ENCODE assay signal across 8 mouse cellular contexts in genomic region chr6:83078324-83078858, GRCm38 (mm10). TPM values are rescaled to one million over a fixed set of nuclear protein-coding genes. Genes with fewer than 3 reads are reported as not detected.
DNase-seq lines count a peak whose midpoint lies in the region; ATAC-seq and TF ChIP-seq lines count a peak whose summit lies in the region.

No protein-coding gene starts in this region.

- TF ChIP-seq CTCF in gastrocnemius, adult 2 months (IDR thresholded peaks at IDR 0.05): peak; percentile 72
- TF ChIP-seq CTCF in hindbrain, postnatal 0 days (IDR thresholded peaks at IDR 0.05; ENCODE audit: low read depth): peak; percentile 62
- peak; percentile 63 for TF ChIP-seq CTCF in left cerebral cortex, adult 2 months (IDR thresholded peaks at IDR 0.05)

- no peaks in the 10 kb centered on the region for H3K4me1 ChIP-seq in hindbrain, postnatal 0 days (ENCODE audit: insufficient read depth, low read length)

- H3K27ac ChIP-seq in gastrocnemius, adult 2 months: peak overlapping the region; percentile 99
- peak overlapping the region; percentile 95 for H3K27ac ChIP-seq in hindbrain, postnatal 0 days
- peak overlapping the region; percentile 100 for H3K27ac ChIP-seq in left cerebral cortex, adult 2 months

- 0 out of 2 replicates have a peak, but pooled peaks cover 4% of the 10 kb centered on the region for H3K36me3 ChIP-seq in hindbrain, postnatal 0 days (ENCODE audit: insufficient read depth, low read length)

- H3K9ac ChIP-seq in hindbrain, postnatal 0 days (replicated peaks; ENCODE audit: low read length): peak overlapping the region; percentile 59

- peak overlapping the region; percentile 86 for H3K4me2 ChIP-seq in hindbrain, postnatal 0 days (ENCODE audit: low read depth, low read length)

- H3K4me3 ChIP-seq in gastrocnemius, adult 2 months: peak overlapping the region; percentile 88
- peak overlapping the region; percentile 66 for H3K4me3 ChIP-seq in hindbrain, postnatal 0 days (ENCODE audit: low read length)
- H3K4me3 ChIP-seq in left cerebral cortex, adult 2 months: peak overlapping the region; percentile 84

- no peaks in the 10 kb centered on the region for H3K9me3 ChIP-seq in hindbrain, postnatal 0 days (ENCODE audit: low read length)

- under 1% methylated on average over 46 of the region's 46 CpGs for WGBS in hindbrain, postnatal 0 days

- DNase-seq in WW6 (ENCODE audit: low read depth, low spot score): peak; percentile 93
- DNase-seq in cerebellum, postnatal 4 days (ENCODE audit: low spot score in 2 of 2): peak; percentile 99
- peak; percentile 100 for DNase-seq in gastrocnemius, adult 2 months
- DNase-seq in hindbrain, postnatal 0 days (ENCODE audit: low spot score): peak; percentile 99
- peak; percentile 99 for DNase-seq in left cerebral cortex, adult 2 months (ENCODE audit: extremely low spot score in 1 of 2, low spot score in 2 of 2)
- DNase-seq in right cerebral cortex, adult 2 months (ENCODE audit: low spot score in 2 of 2): peak; percentile 100
- peak; percentile 99 for DNase-seq in urinary bladder, postnatal 14 days (ENCODE audit: low spot score)

- peak; percentile 94 for ATAC-seq in hindbrain, postnatal 0 days
- ATAC-seq in megakaryocyte, adult 5-6 weeks (ENCODE audit: poor library complexity, severe bottlenecking): peak; percentile 98

- H3K27me3 ChIP-seq in hindbrain, postnatal 0 days (ENCODE audit: insufficient read depth, low read length): peaks cover 24% of the 10 kb centered on the region

- intact Hi-C loops in gastrocnemius, adult 2 months (cut with DNase I): loop anchor here (1.0 kb wide), 1 partner anchor 81 kb away; no protein-coding TSS in a partner anchor
- intact Hi-C loops in left cerebral cortex, adult 2 months (cut with DNase I): loop anchor here (1.0 to 10.0 kb wide), 4 partner anchors 22 to 636 kb away; partner anchors contain the start of genes Aup1, Ccdc142, Gm42688 and Vax2

RNA-seq across cellular contexts. Expression of gene Pcgf1, which starts 0.7 kb away (rescaled TPM):
- 1 to 10 TPM; 8.2 to 8.7 TPM for total RNA-seq in gastrocnemius, adult 2 months (2021)
- 11.0 and 16.4 TPM in 2 replicates for total RNA-seq in hindbrain, postnatal 0 days (2014; rRNA removed)
- 27.8 and 29.1 TPM in 2 replicates for polyA plus RNA-seq in hindbrain, postnatal 0 days (2015; fragmentation: Nextera tagmentation; extraction: Ambion mirVana)
- 10 to 100 TPM; 24.3 to 27.0 TPM for total RNA-seq in left cerebral cortex, adult 2 months (2021)
- total RNA-seq in megakaryocyte, adult 5-6 weeks (2015): 28.9 and 37.5 TPM in 2 replicates
- total RNA-seq in megakaryocyte, adult 5-6 weeks (2017): 10.5 and 16.6 TPM in 2 replicates

RNA-seq across cellular contexts. Expression of gene Lbx2, which starts 7.8 kb away (rescaled TPM):
- total RNA-seq in gastrocnemius, adult 2 months (2021): under 1 TPM in 1 of 2 experiments, not detected in 1; 0.31 TPM
- not detected in 2 replicates for total RNA-seq in hindbrain, postnatal 0 days (2014; rRNA removed)
- not detected in 2 replicates for polyA plus RNA-seq in hindbrain, postnatal 0 days (2015; fragmentation: Nextera tagmentation; extraction: Ambion mirVana)
- 1 to 10 TPM in 1 of 2 experiments, not detected in 1; 1.9 TPM for total RNA-seq in left cerebral cortex, adult 2 months (2021)
- total RNA-seq in megakaryocyte, adult 5-6 weeks (2015): not detected in 2 replicates
- total RNA-seq in megakaryocyte, adult 5-6 weeks (2017): not detected in 2 replicates

RNA-seq across cellular contexts. Expression of gene Tlx2, which starts 8.3 kb away (rescaled TPM):
- not detected for total RNA-seq in gastrocnemius, adult 2 months (2021)
- total RNA-seq in hindbrain, postnatal 0 days (2014; rRNA removed): 0.54 TPM in 1 of 2 replicates, not detected in the other
- not detected in 2 replicates for polyA plus RNA-seq in hindbrain, postnatal 0 days (2015; fragmentation: Nextera tagmentation; extraction: Ambion mirVana)
- total RNA-seq in left cerebral cortex, adult 2 months (2021): not detected
- not detected in 2 replicates for total RNA-seq in megakaryocyte, adult 5-6 weeks (2015)
- total RNA-seq in megakaryocyte, adult 5-6 weeks (2017): not detected in 2 replicates

RNA-seq across cellular contexts. Expression of gene Dqx1, which starts 20.7 kb away (rescaled TPM):
- total RNA-seq in gastrocnemius, adult 2 months (2021): 1 to 10 TPM in 1 of 2 experiments, under 1 TPM in 1; 0.20 to 1.1 TPM
- total RNA-seq in hindbrain, postnatal 0 days (2014; rRNA removed): 0.50 TPM in 1 of 2 replicates, not detected in the other
- 0.36 and 0.42 TPM in 2 replicates for polyA plus RNA-seq in hindbrain, postnatal 0 days (2015; fragmentation: Nextera tagmentation; extraction: Ambion mirVana)
- total RNA-seq in left cerebral cortex, adult 2 months (2021): under 1 TPM; 0.61 to 0.68 TPM
- 2.2 and 2.3 TPM in 2 replicates for total RNA-seq in megakaryocyte, adult 5-6 weeks (2015)
- total RNA-seq in megakaryocyte, adult 5-6 weeks (2017): 0.62 and 1.2 TPM in 2 replicates

RNA-seq across cellular contexts. Expression of gene Ccdc142, which starts 23.0 kb away (rescaled TPM):
- total RNA-seq in gastrocnemius, adult 2 months (2021): under 1 TPM; 0.61 to 0.70 TPM
- total RNA-seq in hindbrain, postnatal 0 days (2014; rRNA removed): 12.7 and 19.9 TPM in 2 replicates
- 4.7 TPM in 2 replicates for polyA plus RNA-seq in hindbrain, postnatal 0 days (2015; fragmentation: Nextera tagmentation; extraction: Ambion mirVana)
- 1 to 10 TPM; 6.8 to 7.8 TPM for total RNA-seq in left cerebral cortex, adult 2 months (2021)
- 2.2 and 3.9 TPM in 2 replicates for total RNA-seq in megakaryocyte, adult 5-6 weeks (2015)
- total RNA-seq in megakaryocyte, adult 5-6 weeks (2017): 0.22 and 3.2 TPM in 2 replicates

Comparison
In these comparisons a context has a peak if more than half of its experiments do, and no peak if none do; other contexts are left out.
1. Peak in every context shown above with its lines: DNase-seq, ATAC-seq, H3K4me3 ChIP-seq and H3K27ac ChIP-seq.